Mouse (Mus musculus): ENCODE measurements around the gene Il11ra2.
"Not testable (repeated sequence)": the region's sequence is repeated elsewhere in the genome, so short reads cannot be mapped to it uniquely, and the experiment has no call there.

Gene Il11ra2

GRCm38 (mm10) chr4:42661793-42662192 lies at the start of gene Il11ra2:
Gene Il11ra2 (minus strand): TSS chr4:42661893.
- not testable (repeated sequence) for DNase-seq

DNA sequence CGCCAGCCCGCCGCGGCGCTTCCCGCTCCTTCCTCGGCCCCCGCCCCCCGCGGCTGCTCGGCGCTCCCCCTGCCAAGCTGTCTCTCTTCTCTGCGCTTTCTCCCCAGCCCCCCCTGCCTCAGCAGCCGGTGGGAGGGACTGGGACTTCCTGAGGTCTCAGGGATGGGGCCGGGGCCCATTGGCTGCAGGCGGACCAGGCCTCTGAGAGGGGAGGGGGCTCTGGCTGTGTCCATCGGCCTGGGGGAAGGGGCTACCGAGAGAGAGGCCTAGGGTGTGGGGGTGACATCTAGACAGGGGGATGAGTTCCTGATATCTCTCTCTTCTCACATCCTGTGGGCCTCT lies 20.5 kb upstream of the Il11ra2 start:
- DNase-seq, result not testable (repeated sequence)

GRCm38 (mm10) chr4:42681473-42682182 lies 19.9 kb upstream of the Il11ra2 start:
- not testable (repeated sequence) for DNase-seq

- not testable (repeated sequence) for DNase-seq
Observed at GRCm38 (mm10) chr4:42680374-42681356, 19.0 kb upstream of the Il11ra2 start.

- not testable (repeated sequence) for DNase-seq
Observed at GRCm38 (mm10) chr4:42679365-42679764, 17.7 kb upstream of the Il11ra2 start.

DNA sequence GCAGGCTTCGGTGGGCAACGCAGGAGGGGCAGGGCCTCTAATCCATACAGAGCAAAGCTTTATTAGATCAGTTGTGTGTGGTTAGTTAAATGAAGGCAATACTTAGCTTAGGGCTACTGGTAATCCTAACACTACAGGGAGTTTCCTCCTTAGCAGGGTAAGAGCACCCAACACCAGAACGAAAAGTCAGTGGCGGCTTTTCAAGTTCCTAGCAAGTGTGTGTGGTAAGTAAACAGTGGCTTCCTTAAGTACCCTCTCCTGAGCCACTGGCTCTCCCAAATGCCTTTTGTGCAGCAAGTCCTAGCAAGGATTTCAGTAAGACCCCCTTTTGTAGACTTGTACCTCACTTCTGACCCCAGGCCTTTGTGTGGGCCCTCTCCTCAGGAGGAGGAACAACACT lies 13.7 kb upstream of the Il11ra2 start:
- not testable (repeated sequence) for DNase-seq

GRCm38 (mm10) chr4:42654951-42655350 lies 6.7 kb downstream of the Il11ra2 start, which contains the start of gene Ccl27b:
Gene Ccl27b (plus strand): TSS chr4:42655251.
- not testable (repeated sequence) for DNase-seq

GRCm38 (mm10) chr4:42629419-42629818 lies 32.3 kb downstream of the Il11ra2 start, which contains the start of gene Gm2564:
Gene Gm2564 (plus strand): TSS chr4:42629719.
- not testable (repeated sequence) for DNase-seq

DNA sequence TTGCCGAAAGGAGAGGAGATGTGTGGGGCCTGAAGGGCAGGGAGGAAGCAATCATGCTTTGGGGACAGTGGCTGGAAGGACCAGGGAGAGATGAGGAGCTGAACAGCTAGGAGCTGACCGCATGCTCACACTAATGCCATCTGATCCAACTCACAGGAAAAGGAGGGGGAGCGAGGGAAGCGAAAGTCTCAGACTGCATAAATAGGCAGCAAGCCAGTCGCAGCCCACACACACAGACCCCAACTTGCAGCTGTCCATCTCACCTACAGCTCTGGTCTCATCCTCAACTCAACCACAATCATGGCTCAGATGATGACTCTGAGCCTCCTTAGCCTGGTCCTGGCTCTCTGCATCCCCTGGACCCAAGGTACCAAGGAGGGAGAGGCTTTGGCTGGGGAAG lies 49.8 kb downstream of the Il11ra2 start, which contains the start of gene Gm10591:
Gene Gm10591 (plus strand): TSS at position 301 of the 400 bp plus-strand sequence.
- DNase-seq, result not testable (repeated sequence)

Measured in kidney, postnatal 36 days (tissue).